Mouse (Mus musculus) lung, embryonic 14.5 days (tissue): ENCODE measurements around the gene Cep112. TPM values are rescaled to one million over a fixed set of nuclear protein-coding genes. Genes with fewer than 3 reads are reported as not detected.

Experiments
- ATAC-seq: fragments of 200-750 bp; cut with Nextera tagmentation; 2 replicates; pipeline ENCODE4 v1.8.0; 2017; ENCODE audit warnings: mild to moderate bottlenecking, moderate TSS enrichment, moderate library complexity; ENCODE audit not compliant: insufficient read depth
- DNase-seq: peaks from one replicate; pipeline ENCODE4 v3.0.0-alpha.2; 2015
- H3K27ac ChIP-seq: fragments of 300-500 bp; sonication (generic); 2 replicates; pipeline ENCODE4 v1.5.1; 2014; ENCODE audit warnings: low read depth, mild to moderate bottlenecking, moderate library complexity
- H3K27me3 ChIP-seq: fragments of 300-500 bp; sonication (generic); 2 replicates; pipeline ENCODE4 v1.6.1; 2014; ENCODE audit warnings: low read length, control low read depth; ENCODE audit not compliant: insufficient read depth
- H3K36me3 ChIP-seq: fragments of 300-500 bp; sonication (generic); 2 replicates; pipeline ENCODE4 v1.6.1; 2014; ENCODE audit warnings: control low read depth; ENCODE audit not compliant: insufficient read depth
- H3K4me1 ChIP-seq: fragments of 300-500 bp; sonication (generic); 2 replicates; pipeline ENCODE4 v1.6.1; 2014; ENCODE audit warnings: antibody characterized with exemption, control low read depth; ENCODE audit not compliant: insufficient read depth
- H3K4me2 ChIP-seq: fragments of 300-500 bp; sonication (generic); 2 replicates; pipeline ENCODE4 v1.6.1; 2014; ENCODE audit warnings: mild to moderate bottlenecking
- H3K4me3 ChIP-seq: fragments of 300-500 bp; sonication (generic); 2 replicates; pipeline ENCODE4 v1.5.1; 2014; ENCODE audit warnings: low read depth, low read length
- H3K9ac ChIP-seq: fragments of 300-500 bp; sonication (generic); 2 replicates; pipeline ENCODE4 v1.6.1; 2014
- H3K9me3 ChIP-seq: fragments of 300-500 bp; sonication (generic); 2 replicates; pipeline ENCODE4 v1.6.1; 2016; ENCODE audit warnings: low read depth, low read length, control low read depth
- CTCF ChIP-seq: IDR thresholded peaks from 2 replicates; pipeline ENCODE4 v1.5.1; 2016; ENCODE audit warnings: antibody characterized with exemption, low read depth
- WGBS: fragments of 180-500 bp; shearing (Covaris S2); extraction: QIAGEN DNeasy Blood & Tissue Kit; methylation state at CpG from one replicate; pipeline ENCODE4 v1.1.7; 2014; 5-methylcytosine and 5-hydroxymethylcytosine counted together
- polyA plus RNA-seq: library from polyadenylated mRNA; unstranded; fragments of >200 nt; fragmentation: Nextera tagmentation; extraction: Ambion mirVana; gene quantifications from 2 replicates; pipeline ENCODE4 v1.2.1, GENCODE M21; 2014

The Cep112 gene
- polyA plus RNA-seq, 1 experiment from 2014 or later, result 20.2 TPM

DNA sequence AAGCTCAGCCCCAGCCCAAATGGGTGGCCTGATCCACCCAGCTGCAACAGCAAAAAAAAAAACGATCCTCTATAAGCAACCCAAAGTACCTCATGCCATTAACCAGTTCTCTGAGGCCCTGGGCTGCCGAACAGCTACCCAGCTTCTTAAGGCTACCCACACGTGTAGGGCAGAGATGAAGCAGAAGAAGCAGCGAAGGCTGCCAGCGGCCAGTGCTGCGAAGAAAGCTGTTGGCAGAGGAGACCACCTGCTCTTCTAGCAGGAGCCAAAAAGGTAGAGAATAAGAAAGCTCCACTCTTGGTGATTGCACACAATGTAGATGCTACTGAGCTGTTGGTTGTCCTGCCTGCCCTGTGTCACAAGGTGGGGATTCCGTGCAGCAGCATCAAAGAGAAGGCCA is 1.8 kb upstream of the Cep112 start:
- no peaks in the 10 kb centered on the region for H3K9me3 ChIP-seq
- DNase-seq, result no peak
- H3K4me3 ChIP-seq, result no peak overlapping the region
- no peaks in the 10 kb centered on the region for H3K36me3 ChIP-seq
- no peak overlapping the region for H3K9ac ChIP-seq
- no peaks in the 10 kb centered on the region for H3K27me3 ChIP-seq
- H3K4me2 ChIP-seq, result no peak overlapping the region
- ATAC-seq, result no peak
- no peak overlapping the region for H3K27ac ChIP-seq
- whole genome bisulfite sequencing, result 77% methylated on average over 7 of the region's 7 CpGs
- H3K4me1 ChIP-seq, result no peaks in the 10 kb centered on the region
- TF ChIP-seq CTCF, result no peak

DNA sequence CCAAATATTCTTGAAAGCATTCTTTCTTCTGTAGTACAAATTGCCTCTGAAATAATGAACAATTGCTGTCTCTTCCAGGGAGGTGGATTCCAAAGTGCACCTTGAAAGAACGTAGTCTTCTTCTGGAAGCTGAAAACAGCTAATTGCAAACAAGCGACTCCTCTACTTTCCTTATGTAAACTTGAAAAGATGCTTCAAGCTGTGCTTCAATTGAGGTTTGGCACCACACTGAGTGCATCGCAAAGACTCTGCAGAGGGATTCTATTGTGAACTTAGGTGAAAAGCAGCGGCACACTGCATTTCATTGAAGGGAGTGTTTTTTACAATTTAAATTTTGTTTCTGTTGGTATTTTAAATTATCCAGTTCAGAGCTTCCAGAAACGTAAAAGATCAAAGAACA is 881 bp upstream of the Cep112 start:
- ATAC-seq (no peak), DNase-seq (no peak)
- WGBS, result 8% methylated on average over 5 of the region's 5 CpGs
- Histone ChIP-seq H3K9me3 (no peaks in the 10 kb centered on the region), H3K27ac (no peak overlapping the region), H3K9ac (no peak overlapping the region), H3K27me3 (no peaks in the 10 kb centered on the region), H3K36me3 (no peaks in the 10 kb centered on the region), H3K4me1 (no peaks in the 10 kb centered on the region), H3K4me2 (peak overlapping the region; percentile 72), H3K4me3 (peak overlapping the region; percentile 77)
- TF ChIP-seq CTCF, result no peak

DNA sequence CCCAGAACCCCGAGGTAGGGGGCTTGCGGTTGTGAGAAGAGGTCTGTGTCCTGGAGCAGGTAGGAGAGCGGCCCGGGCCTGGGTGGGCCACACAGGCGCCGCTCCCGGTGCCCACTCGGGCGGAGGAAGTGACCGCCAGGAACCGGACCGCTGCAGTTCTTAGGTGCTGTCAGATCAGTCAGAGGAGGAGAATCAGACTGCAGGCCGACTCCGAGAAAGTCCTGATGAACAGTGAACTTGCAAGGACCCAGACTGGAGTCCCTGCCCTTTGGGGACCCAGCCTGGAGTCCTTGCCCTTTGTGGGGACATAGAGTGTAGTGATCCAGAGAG is 565 bp downstream of the Cep112 start:
- Histone ChIP-seq H3K9me3 (no peaks in the 10 kb centered on the region), H3K9ac (peak overlapping the region; percentile 85), H3K27ac (peak overlapping the region; percentile 72), H3K4me1 (no peaks in the 10 kb centered on the region), H3K36me3 (no peaks in the 10 kb centered on the region), H3K27me3 (no peaks in the 10 kb centered on the region), H3K4me3 (peak overlapping the region; percentile 77), H3K4me2 (peak overlapping the region; percentile 72)
- DNase-seq (peak; percentile 52), ATAC-seq (peak; percentile 68)
- 4% methylated on average over 14 of the region's 14 CpGs for WGBS
- no peak for TF ChIP-seq CTCF

DNA sequence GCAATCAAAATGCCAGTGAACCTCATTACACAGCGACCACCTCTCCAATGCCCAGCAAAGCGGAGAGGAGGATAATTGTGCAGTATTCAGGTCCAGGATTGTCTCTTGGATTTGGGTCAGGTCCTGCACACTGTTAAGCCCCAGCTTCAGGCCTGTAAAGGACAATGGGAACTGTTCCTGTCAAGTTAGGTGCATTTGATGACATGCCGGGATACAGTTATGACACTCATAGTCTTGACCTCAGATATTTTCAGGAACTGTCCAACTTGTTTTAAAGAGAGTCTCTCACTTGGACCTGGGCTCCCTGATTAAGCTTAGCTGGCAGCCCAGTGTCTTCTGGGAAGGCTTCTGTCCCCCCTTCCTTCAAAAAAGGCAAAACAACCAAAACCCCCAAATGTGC is 1.1 kb downstream of the Cep112 start:
- no peak overlapping the region for H3K9ac ChIP-seq
- ATAC-seq, result no peak

DNA sequence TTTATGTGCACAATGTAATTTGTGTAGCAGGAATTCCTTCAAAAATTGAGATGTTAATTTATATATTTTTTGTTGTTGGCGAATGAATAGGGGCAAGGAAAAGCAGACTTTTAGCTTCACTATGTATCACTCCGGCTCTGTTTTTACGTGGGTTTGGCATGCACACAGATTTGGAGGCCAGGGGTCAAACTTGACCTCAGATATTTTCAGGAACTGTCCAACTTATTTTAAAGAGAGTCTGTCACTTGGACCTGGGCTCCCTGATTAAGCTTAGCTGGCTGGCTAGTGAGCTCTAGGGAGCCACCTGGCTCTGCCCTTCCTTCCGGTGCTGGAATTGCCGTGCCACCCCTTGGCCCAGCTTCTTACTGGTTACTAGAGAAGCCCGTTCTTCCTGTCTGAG is 2.2 kb downstream of the Cep112 start:
- H3K9me3 ChIP-seq, result no peaks in the 10 kb centered on the region
- no peaks in the 10 kb centered on the region for H3K4me1 ChIP-seq
- no peaks in the 10 kb centered on the region for H3K36me3 ChIP-seq
- ATAC-seq (no peak), DNase-seq (no peak)
- no peak overlapping the region for H3K4me2 ChIP-seq
- no peak overlapping the region for H3K9ac ChIP-seq
- no peak for TF ChIP-seq CTCF
- no peaks in the 10 kb centered on the region for H3K27me3 ChIP-seq
- H3K27ac ChIP-seq, result no peak overlapping the region
- no peak overlapping the region for H3K4me3 ChIP-seq
- 66% methylated on average over 6 of the region's 6 CpGs for WGBS

More for the DNA sequence above, 1.1 kb downstream of the Cep112 start:
- Histone ChIP-seq H3K27ac (no peak overlapping the region), H3K27me3 (no peaks in the 10 kb centered on the region), H3K4me2 (peak overlapping the region; percentile 72), H3K4me3 (peak overlapping the region; percentile 77), H3K4me1 (no peaks in the 10 kb centered on the region), H3K36me3 (no peaks in the 10 kb centered on the region), H3K9me3 (no peaks in the 10 kb centered on the region)
- no peak for DNase-seq
- no peak for TF ChIP-seq CTCF
- 88% methylated on average over 3 of the region's 3 CpGs for WGBS

DNA sequence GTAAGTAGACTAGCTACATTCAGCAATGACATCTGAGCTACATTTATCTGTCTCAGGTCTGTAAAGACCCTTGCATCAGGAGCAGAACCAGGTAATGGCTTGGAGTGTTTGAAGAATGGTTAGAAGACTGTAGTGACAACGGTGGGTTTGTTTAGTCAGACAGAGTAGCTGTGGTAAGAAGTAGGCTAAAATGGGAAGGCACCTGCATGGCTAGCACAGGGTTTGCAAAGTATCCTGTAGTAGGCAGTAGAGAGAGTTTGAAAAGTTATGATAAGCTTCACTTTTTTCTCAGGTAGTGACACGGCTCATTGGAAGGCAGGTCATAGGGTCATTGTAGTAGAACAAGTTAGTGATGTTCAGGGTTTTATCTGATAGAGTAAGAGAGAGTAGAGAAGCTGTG is 4.1 kb downstream of the Cep112 start:
- 66% methylated on average over 2 of the region's 2 CpGs for WGBS
- Histone ChIP-seq H3K27ac (no peak overlapping the region), H3K27me3 (no peaks in the 10 kb centered on the region), H3K9me3 (no peaks in the 10 kb centered on the region), H3K9ac (no peak overlapping the region), H3K4me3 (no peak overlapping the region), H3K36me3 (no peaks in the 10 kb centered on the region), H3K4me1 (no peaks in the 10 kb centered on the region), H3K4me2 (no peak overlapping the region)
- TF ChIP-seq CTCF, result no peak
- no peak for DNase-seq
- ATAC-seq, result no peak

DNA sequence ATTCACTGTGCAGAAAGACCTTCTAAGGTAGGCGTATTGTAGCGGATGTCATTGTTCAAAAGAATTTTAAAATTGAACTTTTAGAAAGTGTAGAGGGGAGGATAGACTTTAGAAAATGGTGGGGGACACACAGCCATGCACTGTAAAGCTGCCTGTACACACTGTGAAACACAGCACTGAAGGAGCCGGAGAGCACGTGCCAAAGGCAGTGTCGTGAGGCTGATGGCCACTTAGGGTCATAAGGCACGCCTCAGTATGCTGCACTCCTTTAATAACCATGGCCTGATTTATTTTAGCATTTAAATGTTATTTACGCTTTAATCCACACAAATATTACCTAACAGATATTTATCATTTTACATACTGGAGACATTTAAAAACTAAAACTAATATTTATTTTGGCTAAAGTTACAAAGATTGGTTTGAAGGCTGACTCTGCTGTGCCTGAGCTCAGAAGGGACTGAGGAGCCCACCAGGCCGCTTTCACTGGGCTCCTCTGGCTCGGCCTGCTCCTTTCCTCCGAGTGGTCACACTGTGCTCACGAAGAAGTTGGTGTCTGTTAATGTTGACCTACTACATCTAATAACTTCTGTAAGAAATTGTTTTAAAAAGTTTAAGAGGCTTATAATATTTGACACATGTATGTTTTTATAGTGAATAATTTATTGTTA is 19.0 kb downstream of the Cep112 start:
- Histone ChIP-seq H3K4me2 (no peak overlapping the region), H3K27ac (no peak overlapping the region), H3K4me1 (no peaks in the 10 kb centered on the region), H3K9ac (no peak overlapping the region), H3K4me3 (no peak overlapping the region), H3K9me3 (no peaks in the 10 kb centered on the region), H3K36me3 (0 out of 2 replicates have a peak, but pooled peaks cover 7% of the 10 kb centered on the region), H3K27me3 (no peaks in the 10 kb centered on the region)
- WGBS, result 67% methylated on average over 11 of the region's 11 CpGs
- ATAC-seq, result no peak
- TF ChIP-seq CTCF, result no peak
- no peak for DNase-seq

DNA sequence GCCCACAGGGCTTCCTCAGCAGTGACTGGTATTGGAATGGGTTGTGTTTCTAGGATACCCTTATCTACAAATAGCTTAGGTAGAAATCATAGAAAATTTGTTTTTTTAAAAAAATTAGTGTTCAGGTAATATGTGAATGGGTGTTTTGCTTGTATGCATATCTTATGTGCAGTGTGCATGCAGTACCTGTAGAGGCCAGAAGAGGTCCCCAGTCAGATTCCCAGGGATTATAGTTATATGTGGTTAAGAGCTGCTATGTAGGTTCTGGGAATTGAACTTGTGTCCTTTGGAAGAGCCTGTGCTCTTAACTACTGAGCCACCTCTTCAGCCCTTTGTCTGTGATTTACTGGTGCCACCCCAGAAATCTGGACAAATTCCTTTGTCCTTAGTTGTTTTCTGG is 22.2 kb downstream of the Cep112 start:
- Histone ChIP-seq H3K4me3 (no peak overlapping the region), H3K36me3 (no peaks in the 10 kb centered on the region), H3K27ac (no peak overlapping the region), H3K9me3 (no peaks in the 10 kb centered on the region), H3K4me1 (no peaks in the 10 kb centered on the region), H3K9ac (no peak overlapping the region), H3K27me3 (no peaks in the 10 kb centered on the region), H3K4me2 (no peak overlapping the region)
- no peak for ATAC-seq
- DNase-seq, result peak; percentile 59
- peak; percentile 54 for TF ChIP-seq CTCF
